Mouse (Mus musculus): ENCODE data around the gene Slc25a17. TPM values are rescaled to one million over a fixed set of nuclear protein-coding genes. Genes with fewer than 3 reads are reported as not detected.

The Slc25a17 gene
- polyA plus RNA-seq, 1 experiment from 2014 or later: 127 TPM

DNA sequence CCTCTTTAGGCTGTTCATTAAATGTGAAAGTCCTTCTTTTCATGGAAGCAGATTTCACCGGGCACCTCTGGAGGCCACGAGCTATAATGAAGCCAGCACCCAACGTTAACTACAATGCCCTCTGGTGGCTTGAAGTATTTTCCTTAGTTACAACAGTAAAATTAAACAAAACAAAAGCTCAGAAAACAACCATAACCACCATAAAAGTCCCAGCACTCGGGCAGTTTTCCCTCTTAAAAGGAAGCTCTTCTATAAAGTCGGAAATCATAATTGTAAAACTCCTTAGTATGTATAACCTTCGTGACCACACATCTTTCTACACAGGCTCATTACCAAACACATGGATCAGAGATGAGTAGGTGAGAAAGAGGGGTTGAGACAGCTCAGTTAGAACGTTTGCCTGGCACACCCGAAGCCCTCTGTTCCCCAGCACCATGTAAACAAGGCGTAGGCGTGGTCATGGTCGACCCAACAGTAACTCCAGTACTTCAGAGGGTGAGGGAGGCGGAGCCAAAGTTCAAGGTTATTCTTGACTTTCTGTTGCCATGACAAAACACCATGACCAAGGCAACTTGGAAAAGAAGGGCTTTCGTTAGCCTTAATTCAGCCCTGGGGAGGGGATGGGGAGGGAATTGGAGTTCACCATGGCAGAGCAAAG lies 58.3 kb downstream of the Slc25a17 start:
- H3K36me3 ChIP-seq (ENCODE audit: control insufficient read depth, insufficient read depth, low read length): no peaks in the 10 kb centered on the region
- H3K4me1 ChIP-seq (ENCODE audit: control insufficient read depth, insufficient read depth, low read length): peaks cover 8% of the 10 kb centered on the region
- 0 out of 2 replicates have a peak, but pooled peaks have one; percentile 16 for ATAC-seq (ENCODE audit: low FRiP score, low TSS enrichment)
- H3K9ac ChIP-seq (ENCODE audit: low read depth, low read length): no peak overlapping the region; the same call in 1 of the 2 replicates
- no peak overlapping the region for H3K27ac ChIP-seq (ENCODE audit: low read depth, low read length)
- no peaks in the 10 kb centered on the region for H3K9me3 ChIP-seq (ENCODE audit: control insufficient read depth, low read length)
- H3K4me2 ChIP-seq (replicated peaks; ENCODE audit: low read depth, low read length): no peak overlapping the region
- H3K27me3 ChIP-seq (ENCODE audit: control insufficient read depth, insufficient read depth, low read length): no peaks in the 10 kb centered on the region
- H3K4me3 ChIP-seq (ENCODE audit: low read length): no peak overlapping the region
- 56% methylated on average over 13 of the region's 13 CpGs for WGBS

GRCm38 (mm10) chr15:81301193-81302070 lies 59.2 kb downstream of the Slc25a17 start:
- Histone ChIP-seq H3K27ac (ENCODE audit: low read depth, low read length) (no peak overlapping the region), H3K9me3 (ENCODE audit: control insufficient read depth, low read length) (no peaks in the 10 kb centered on the region), H3K27me3 (ENCODE audit: control insufficient read depth, insufficient read depth, low read length) (no peaks in the 10 kb centered on the region), H3K4me2 (replicated peaks; ENCODE audit: low read depth, low read length) (no peak overlapping the region), H3K4me3 (ENCODE audit: low read length) (no peak overlapping the region), H3K9ac (ENCODE audit: low read depth, low read length) (no peak overlapping the region), H3K4me1 (ENCODE audit: control insufficient read depth, insufficient read depth, low read length) (peaks cover 8% of the 10 kb centered on the region), H3K36me3 (ENCODE audit: control insufficient read depth, insufficient read depth, low read length) (no peaks in the 10 kb centered on the region)
- peak; percentile 61 for ATAC-seq (ENCODE audit: low FRiP score, low TSS enrichment)
- WGBS: 31% methylated on average over 16 of the region's 16 CpGs

DNA sequence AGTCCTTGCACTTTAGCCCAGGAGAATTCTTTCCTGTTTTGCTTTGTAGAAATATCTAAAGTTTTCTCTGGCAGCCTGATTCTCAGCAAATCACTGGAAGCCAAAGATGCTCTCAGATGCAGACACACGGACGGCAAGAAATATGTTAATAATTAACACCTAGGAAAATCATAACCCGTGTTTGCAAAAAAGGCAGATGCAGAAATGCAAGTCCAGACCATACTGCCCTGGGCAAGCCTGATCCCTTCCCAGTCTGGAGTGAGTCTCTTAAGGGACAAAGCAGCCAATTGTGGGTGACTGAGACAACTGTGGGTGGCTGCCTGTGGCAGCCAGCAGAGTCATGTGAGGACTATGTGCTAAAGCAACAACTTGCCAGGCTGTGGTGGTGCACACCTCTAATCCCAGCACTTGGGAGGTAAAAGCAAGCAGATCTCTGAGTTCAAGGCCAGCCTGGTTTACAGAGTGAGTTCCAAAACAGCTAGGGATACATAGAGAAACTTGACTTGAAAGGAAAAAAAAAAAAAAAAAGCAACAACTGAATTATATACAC lies 60.0 kb downstream of the Slc25a17 start:
- Histone ChIP-seq H3K27ac (ENCODE audit: low read depth, low read length) (no peak overlapping the region), H3K9ac (ENCODE audit: low read depth, low read length) (no peak overlapping the region), H3K27me3 (ENCODE audit: control insufficient read depth, insufficient read depth, low read length) (no peaks in the 10 kb centered on the region), H3K36me3 (ENCODE audit: control insufficient read depth, insufficient read depth, low read length) (no peaks in the 10 kb centered on the region), H3K4me1 (ENCODE audit: control insufficient read depth, insufficient read depth, low read length) (peaks cover 8% of the 10 kb centered on the region), H3K4me3 (ENCODE audit: low read length) (no peak overlapping the region), H3K4me2 (replicated peaks; ENCODE audit: low read depth, low read length) (no peak overlapping the region), H3K9me3 (ENCODE audit: control insufficient read depth, low read length) (no peaks in the 10 kb centered on the region)
- no peak for ATAC-seq (ENCODE audit: low FRiP score, low TSS enrichment)
- WGBS: 59% methylated on average over 3 of the region's 3 CpGs

DNA sequence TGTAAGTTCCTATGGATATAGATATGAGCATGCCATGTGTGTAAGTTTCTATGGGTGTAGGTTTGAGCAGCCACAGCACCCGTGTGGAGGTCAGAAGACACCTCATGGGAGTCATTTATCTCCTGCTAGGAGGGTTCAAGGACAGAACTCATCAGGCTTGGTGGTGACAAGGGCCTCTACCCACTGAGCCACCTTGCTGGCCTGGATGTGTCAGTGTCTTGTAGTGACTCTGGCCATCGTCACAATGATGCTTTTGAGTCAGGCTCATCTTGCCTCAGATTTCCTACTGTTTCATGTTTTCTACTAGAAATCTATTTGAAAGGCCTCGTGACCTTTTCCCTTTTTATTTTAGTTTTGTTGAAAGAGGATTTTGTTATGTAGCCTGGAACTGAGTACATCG lies 61.1 kb downstream of the Slc25a17 start:
- WGBS: 87% methylated on average over 4 of the region's 4 CpGs
- ATAC-seq (ENCODE audit: low FRiP score, low TSS enrichment): no peak
- Histone ChIP-seq H3K4me1 (ENCODE audit: control insufficient read depth, insufficient read depth, low read length) (peaks cover 8% of the 10 kb centered on the region), H3K36me3 (ENCODE audit: control insufficient read depth, insufficient read depth, low read length) (no peaks in the 10 kb centered on the region), H3K4me3 (ENCODE audit: low read length) (no peak overlapping the region), H3K9me3 (ENCODE audit: control insufficient read depth, low read length) (no peaks in the 10 kb centered on the region), H3K27ac (ENCODE audit: low read depth, low read length) (no peak overlapping the region), H3K9ac (ENCODE audit: low read depth, low read length) (no peak overlapping the region), H3K4me2 (replicated peaks; ENCODE audit: low read depth, low read length) (no peak overlapping the region), H3K27me3 (ENCODE audit: control insufficient read depth, insufficient read depth, low read length) (no peaks in the 10 kb centered on the region)

DNA sequence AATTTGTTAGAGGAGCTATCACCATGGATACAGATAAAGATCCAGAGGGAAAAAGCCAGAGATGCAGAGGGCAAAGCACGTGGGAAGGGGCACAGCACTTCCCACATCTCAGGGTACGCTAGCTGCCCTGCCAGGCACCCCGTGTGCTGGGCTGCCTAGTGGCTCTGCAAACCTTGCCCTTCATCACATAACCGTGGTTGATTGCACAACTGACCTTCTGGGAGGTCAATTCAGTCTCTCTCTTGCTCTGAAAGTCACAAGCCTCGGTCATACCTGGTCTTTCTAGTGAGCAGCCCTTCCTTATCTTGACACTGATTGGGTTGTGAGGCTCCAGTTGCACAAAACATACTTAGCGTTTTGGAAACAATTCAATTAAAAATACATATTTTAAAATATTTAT lies 62.4 kb downstream of the Slc25a17 start:
- ATAC-seq (ENCODE audit: low FRiP score, low TSS enrichment): no peak
- Histone ChIP-seq H3K27me3 (ENCODE audit: control insufficient read depth, insufficient read depth, low read length) (no peaks in the 10 kb centered on the region), H3K27ac (ENCODE audit: low read depth, low read length) (no peak overlapping the region), H3K9me3 (ENCODE audit: control insufficient read depth, low read length) (no peaks in the 10 kb centered on the region), H3K4me2 (replicated peaks; ENCODE audit: low read depth, low read length) (no peak overlapping the region), H3K4me3 (ENCODE audit: low read length) (no peak overlapping the region), H3K4me1 (ENCODE audit: control insufficient read depth, insufficient read depth, low read length) (peaks cover 8% of the 10 kb centered on the region), H3K9ac (ENCODE audit: low read depth, low read length) (no peak overlapping the region), H3K36me3 (ENCODE audit: control insufficient read depth, insufficient read depth, low read length) (no peaks in the 10 kb centered on the region)
- 64% methylated on average over 6 of the region's 6 CpGs for WGBS

GRCm38 (mm10) chr15:81297543-81297942 lies 63.1 kb downstream of the Slc25a17 start:
- Histone ChIP-seq H3K9ac (ENCODE audit: low read depth, low read length) (no peak overlapping the region), H3K4me1 (ENCODE audit: control insufficient read depth, insufficient read depth, low read length) (peaks cover 8% of the 10 kb centered on the region), H3K4me3 (ENCODE audit: low read length) (no peak overlapping the region), H3K36me3 (ENCODE audit: control insufficient read depth, insufficient read depth, low read length) (no peaks in the 10 kb centered on the region), H3K9me3 (ENCODE audit: control insufficient read depth, low read length) (no peaks in the 10 kb centered on the region), H3K27me3 (ENCODE audit: control insufficient read depth, insufficient read depth, low read length) (no peaks in the 10 kb centered on the region), H3K27ac (ENCODE audit: low read depth, low read length) (no peak overlapping the region), H3K4me2 (replicated peaks; ENCODE audit: low read depth, low read length) (no peak overlapping the region)
- WGBS: 92% methylated on average over 3 of the region's 3 CpGs
- no peak for ATAC-seq (ENCODE audit: low FRiP score, low TSS enrichment)

DNA sequence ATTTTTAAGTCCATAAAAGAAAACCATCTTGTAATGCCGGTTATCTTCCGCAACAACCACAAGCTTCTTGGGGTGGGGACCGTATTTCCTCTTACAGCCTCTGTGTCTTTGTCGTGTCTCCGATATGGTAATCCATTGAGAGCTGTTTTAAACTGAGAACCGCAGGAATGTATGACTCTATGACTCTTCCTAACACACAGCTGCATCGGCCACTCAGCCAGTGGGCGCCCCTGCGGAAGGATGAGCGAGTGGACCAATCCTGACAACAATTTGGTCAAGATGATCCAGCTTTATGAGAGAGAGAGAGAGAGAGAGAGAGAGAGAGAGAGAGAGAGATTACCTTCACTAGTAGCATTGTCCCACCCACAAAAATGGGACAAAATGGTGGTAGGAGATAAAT lies 65.7 kb downstream of the Slc25a17 start:
- Histone ChIP-seq H3K9me3 (ENCODE audit: control insufficient read depth, low read length) (no peaks in the 10 kb centered on the region), H3K27ac (ENCODE audit: low read depth, low read length) (no peak overlapping the region), H3K4me1 (ENCODE audit: control insufficient read depth, insufficient read depth, low read length) (no peaks in the 10 kb centered on the region), H3K4me2 (replicated peaks; ENCODE audit: low read depth, low read length) (no peak overlapping the region), H3K4me3 (ENCODE audit: low read length) (no peak overlapping the region), H3K9ac (ENCODE audit: low read depth, low read length) (no peak overlapping the region), H3K36me3 (ENCODE audit: control insufficient read depth, insufficient read depth, low read length) (no peaks in the 10 kb centered on the region), H3K27me3 (ENCODE audit: control insufficient read depth, insufficient read depth, low read length) (no peaks in the 10 kb centered on the region)
- WGBS: 96% methylated on average over 10 of the region's 10 CpGs
- no peak for ATAC-seq (ENCODE audit: low FRiP score, low TSS enrichment)

- no peaks in the 10 kb centered on the region for H3K9me3 ChIP-seq (ENCODE audit: control insufficient read depth, low read length)
- no peak for ATAC-seq (ENCODE audit: low FRiP score, low TSS enrichment)
- no peaks in the 10 kb centered on the region for H3K27me3 ChIP-seq (ENCODE audit: control insufficient read depth, insufficient read depth, low read length)
- H3K36me3 ChIP-seq (ENCODE audit: control insufficient read depth, insufficient read depth, low read length): no peaks in the 10 kb centered on the region
- no peak overlapping the region for H3K9ac ChIP-seq (ENCODE audit: low read depth, low read length)
- no peak overlapping the region for H3K4me3 ChIP-seq (ENCODE audit: low read length)
- WGBS: 90% methylated on average over 12 of the region's 12 CpGs
- no peak overlapping the region for H3K27ac ChIP-seq (ENCODE audit: low read depth, low read length)
- no peak overlapping the region for H3K4me2 ChIP-seq (replicated peaks; ENCODE audit: low read depth, low read length)
- no peaks in the 10 kb centered on the region for H3K4me1 ChIP-seq (ENCODE audit: control insufficient read depth, insufficient read depth, low read length)
Observed at GRCm38 (mm10) chr15:81294386-81294785, 66.2 kb downstream of the Slc25a17 start.

DNA sequence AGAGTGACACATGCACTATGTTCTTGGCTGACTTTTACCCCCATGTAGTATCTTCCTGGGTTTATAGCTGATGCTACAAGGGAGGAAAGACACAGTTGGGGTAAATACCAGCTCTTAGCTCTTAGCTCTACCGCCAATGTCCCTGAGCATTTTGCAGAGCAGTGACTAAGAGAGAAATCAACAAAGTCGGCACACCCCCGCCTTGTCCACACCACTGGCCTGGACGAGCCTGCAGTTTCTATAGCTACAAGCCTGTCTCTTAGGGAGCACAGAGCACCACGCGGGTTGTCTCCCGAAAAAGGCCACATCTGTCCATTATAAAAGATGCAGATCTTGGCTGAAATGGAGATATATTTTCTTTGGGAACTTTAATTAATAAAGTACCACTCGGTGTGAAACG lies 69.9 kb downstream of the Slc25a17 start:
- Histone ChIP-seq H3K27me3 (ENCODE audit: control insufficient read depth, insufficient read depth, low read length) (no peaks in the 10 kb centered on the region), H3K9ac (ENCODE audit: low read depth, low read length) (no peak overlapping the region), H3K9me3 (ENCODE audit: control insufficient read depth, low read length) (no peaks in the 10 kb centered on the region), H3K4me2 (replicated peaks; ENCODE audit: low read depth, low read length) (no peak overlapping the region), H3K36me3 (ENCODE audit: control insufficient read depth, insufficient read depth, low read length) (no peaks in the 10 kb centered on the region), H3K4me1 (ENCODE audit: control insufficient read depth, insufficient read depth, low read length) (no peaks in the 10 kb centered on the region), H3K4me3 (ENCODE audit: low read length) (no peak overlapping the region), H3K27ac (ENCODE audit: low read depth, low read length) (no peak overlapping the region)
- 86% methylated on average over 9 of the region's 9 CpGs for WGBS
- no peak for ATAC-seq (ENCODE audit: low FRiP score, low TSS enrichment)
